Mouse (Mus musculus): ENCODE measurements at regions not wholly inside any gene's neighbourhood (a gene's known extent, or its start where the extent isn't known, plus 50 kb on each side); places are given as distances from the start of the nearest gene placed in this dataset.
A peak's percentile ranks its signal among the peaks of the same experiment; 100 is the strongest.

GRCm38 (mm10) chr11:38886466-38886865, 1650.7 kb upstream of the Tenm2 start:
- Histone ChIP-seq H3K9ac (ENCODE audit: low read depth, low read length) (no peak overlapping the region), H3K27ac (no peak overlapping the region), H3K36me3 (ENCODE audit: insufficient read depth, low read length) (no peaks in the 10 kb centered on the region), H3K27me3 (ENCODE audit: insufficient read depth, low read length) (no peaks in the 10 kb centered on the region), H3K4me2 (ENCODE audit: low read length) (no peak overlapping the region), H3K4me3 (replicated peaks; ENCODE audit: low read depth, low read length) (no peak overlapping the region), H3K9me3 (replicated peaks; ENCODE audit: low read length) (no peaks in the 10 kb centered on the region), H3K4me1 (replicated peaks; ENCODE audit: insufficient read depth, low read length) (no peaks in the 10 kb centered on the region)
- WGBS: 68% methylated on average over 1 of the region's 1 CpGs
- no peak for TF ChIP-seq CTCF (IDR thresholded peaks at IDR 0.05; ENCODE audit: low read depth)
- ATAC-seq (replicated peaks; ENCODE audit: low FRiP score, low read depth) (no peak), DNase-seq (ENCODE audit: low spot score) (no peak)

GRCm38 (mm10) chr11:38861622-38862345, 1626.0 kb upstream of the Tenm2 start:
- no peak overlapping the region for H3K4me2 ChIP-seq (ENCODE audit: low read length)
- no peak overlapping the region for H3K4me3 ChIP-seq (replicated peaks; ENCODE audit: low read depth, low read length)
- no peak for TF ChIP-seq CTCF (IDR thresholded peaks at IDR 0.05; ENCODE audit: low read depth)

GRCm38 (mm10) chr11:38856645-38857044, 1620.9 kb upstream of the Tenm2 start:
- DNase-seq (ENCODE audit: low spot score) (peak; percentile 70), ATAC-seq (replicated peaks; ENCODE audit: low FRiP score, low read depth) (peak; percentile 96)
- H3K9me3 ChIP-seq (replicated peaks; ENCODE audit: low read length): no peaks in the 10 kb centered on the region
- H3K27ac ChIP-seq: no peak overlapping the region
- H3K36me3 ChIP-seq (ENCODE audit: insufficient read depth, low read length): no peaks in the 10 kb centered on the region
- H3K27me3 ChIP-seq (ENCODE audit: insufficient read depth, low read length): no peaks in the 10 kb centered on the region
- H3K4me3 ChIP-seq (replicated peaks; ENCODE audit: low read depth, low read length): no peak overlapping the region
- 19% methylated on average over 9 of the region's 9 CpGs for WGBS
- H3K4me2 ChIP-seq (ENCODE audit: low read length): no peak overlapping the region
- TF ChIP-seq CTCF (IDR thresholded peaks at IDR 0.05; ENCODE audit: low read depth): no peak
- no peaks in the 10 kb centered on the region for H3K4me1 ChIP-seq (replicated peaks; ENCODE audit: insufficient read depth, low read length)
- no peak overlapping the region for H3K9ac ChIP-seq (ENCODE audit: low read depth, low read length)

More at GRCm38 (mm10) chr11:38861622-38862345, 1626.0 kb upstream of the Tenm2 start:
- DNase-seq (ENCODE audit: low spot score) (no peak), ATAC-seq (replicated peaks; ENCODE audit: low FRiP score, low read depth) (no peak)
- H3K4me1 ChIP-seq (replicated peaks; ENCODE audit: insufficient read depth, low read length): no peaks in the 10 kb centered on the region
- 30% methylated on average over 9 of the region's 9 CpGs for WGBS
- H3K9ac ChIP-seq (ENCODE audit: low read depth, low read length): no peak overlapping the region
- H3K27me3 ChIP-seq (ENCODE audit: insufficient read depth, low read length): no peaks in the 10 kb centered on the region
- no peaks in the 10 kb centered on the region for H3K36me3 ChIP-seq (ENCODE audit: insufficient read depth, low read length)
- no peak overlapping the region for H3K27ac ChIP-seq
- no peaks in the 10 kb centered on the region for H3K9me3 ChIP-seq (replicated peaks; ENCODE audit: low read length)

GRCm38 (mm10) chr11:38829148-38829547, 1593.4 kb upstream of the Tenm2 start:
- H3K4me3 ChIP-seq (replicated peaks; ENCODE audit: low read depth, low read length): no peak overlapping the region
- WGBS: 62% methylated on average over 5 of the region's 5 CpGs

GRCm38 (mm10) chr11:38828375-38828774, 1592.6 kb upstream of the Tenm2 start:
- Histone ChIP-seq H3K27me3 (ENCODE audit: insufficient read depth, low read length) (no peaks in the 10 kb centered on the region), H3K4me3 (replicated peaks; ENCODE audit: low read depth, low read length) (no peak overlapping the region), H3K4me1 (replicated peaks; ENCODE audit: insufficient read depth, low read length) (no peaks in the 10 kb centered on the region), H3K27ac (no peak overlapping the region), H3K4me2 (ENCODE audit: low read length) (no peak overlapping the region), H3K9ac (ENCODE audit: low read depth, low read length) (no peak overlapping the region), H3K36me3 (ENCODE audit: insufficient read depth, low read length) (no peaks in the 10 kb centered on the region), H3K9me3 (replicated peaks; ENCODE audit: low read length) (no peaks in the 10 kb centered on the region)
- 69% methylated on average over 2 of the region's 2 CpGs for WGBS
- no peak for TF ChIP-seq CTCF (IDR thresholded peaks at IDR 0.05; ENCODE audit: low read depth)
- no peak for ATAC-seq (replicated peaks; ENCODE audit: low FRiP score, low read depth)
- no peak for DNase-seq (ENCODE audit: low spot score)

More at GRCm38 (mm10) chr11:38829148-38829547, 1593.4 kb upstream of the Tenm2 start:
- no peak for ATAC-seq (replicated peaks; ENCODE audit: low FRiP score, low read depth)
- no peaks in the 10 kb centered on the region for H3K36me3 ChIP-seq (ENCODE audit: insufficient read depth, low read length)
- no peaks in the 10 kb centered on the region for H3K9me3 ChIP-seq (replicated peaks; ENCODE audit: low read length)
- no peaks in the 10 kb centered on the region for H3K4me1 ChIP-seq (replicated peaks; ENCODE audit: insufficient read depth, low read length)
- no peak overlapping the region for H3K4me2 ChIP-seq (ENCODE audit: low read length)
- H3K27me3 ChIP-seq (ENCODE audit: insufficient read depth, low read length): no peaks in the 10 kb centered on the region
- no peak overlapping the region for H3K27ac ChIP-seq
- no peak for TF ChIP-seq CTCF (IDR thresholded peaks at IDR 0.05; ENCODE audit: low read depth)
- H3K9ac ChIP-seq (ENCODE audit: low read depth, low read length): no peak overlapping the region
- no peak for DNase-seq (ENCODE audit: low spot score)

- no peak for ATAC-seq (replicated peaks; ENCODE audit: low FRiP score, low read depth)
- Histone ChIP-seq H3K9me3 (replicated peaks; ENCODE audit: low read length) (no peaks in the 10 kb centered on the region), H3K27ac (no peak overlapping the region), H3K4me2 (ENCODE audit: low read length) (no peak overlapping the region), H3K4me1 (replicated peaks; ENCODE audit: insufficient read depth, low read length) (no peaks in the 10 kb centered on the region), H3K36me3 (ENCODE audit: insufficient read depth, low read length) (no peaks in the 10 kb centered on the region), H3K4me3 (replicated peaks; ENCODE audit: low read depth, low read length) (no peak overlapping the region), H3K9ac (ENCODE audit: low read depth, low read length) (no peak overlapping the region), H3K27me3 (ENCODE audit: insufficient read depth, low read length) (no peaks in the 10 kb centered on the region)
- 42% methylated on average over 1 of the region's 1 CpGs for WGBS
- no peak for TF ChIP-seq CTCF (IDR thresholded peaks at IDR 0.05; ENCODE audit: low read depth)
- DNase-seq (ENCODE audit: low spot score): peak; percentile 77
These were observed 1589.5 kb upstream of the Tenm2 start for GRCm38 (mm10) chr11:38825172-38825753.

Data from kidney, postnatal 0 days (tissue).